28 mouse cellular contexts compared by ENCODE assay signal in genomic region chr4:88935316-88935715, GRCm38 (mm10). TPM values are rescaled to one million over a fixed set of nuclear protein-coding genes. Genes with fewer than 3 reads are reported as not detected.
DNase-seq lines count a peak whose midpoint lies in the region; ATAC-seq and TF ChIP-seq lines count a peak whose summit lies in the region.
"Had no signal": no experiment of that assay in that cellular context is flagged by ENCODE, and none has a peak within 500 bp of the region (broad histone marks: within the 10 kb centered on the region; RNA-seq: fewer than 3 reads in every experiment).

No protein-coding gene starts in this region.

- DNase-seq in 3T3-L1 (ENCODE audit: low read depth, low spot score), result peak; percentile 91
- DNase-seq in fibroblast of lung, adult 2 months (ENCODE audit: low read depth), result peak; percentile 47
- DNase-seq in spleen, postnatal 4 days (ENCODE audit: low spot score in 2 of 2), result no peak
- no peak for DNase-seq in cerebellum, adult 9-10 months
- DNase-seq: cerebellum, adult 8-10 months; gastrocnemius, adult 2 months; heart, adult 18-20 months; kidney, adult 2 months; kidney, postnatal 10 days; right cerebral cortex, postnatal 25 days; thymus, postnatal 36 days had no signal

- peak overlapping the region; percentile 96 for H3K4me2 ChIP-seq in myocyte (ENCODE audit: low read depth)
- H3K4me2 ChIP-seq: embryonic facial prominence, embryonic 12.5 days; forebrain, embryonic 12.5 days; heart, embryonic 13.5 days; hindbrain, embryonic 14.5 days; limb, embryonic 12.5 days; liver, embryonic 15.5 days; midbrain, embryonic 13.5 days; neural tube, embryonic 13.5 days had no signal

- peaks cover 100% of the 10 kb centered on the region for H3K79me2 ChIP-seq in C2C12 (ENCODE audit: control insufficient read depth, insufficient read depth)
- H3K79me2 ChIP-seq in myocyte (ENCODE audit: control insufficient read depth, insufficient read depth), result peaks cover 97% of the 10 kb centered on the region

- TF ChIP-seq POLR2A in myocyte (IDR thresholded peaks at IDR 0.05; ENCODE audit: insufficient read length, low read depth), result peak; percentile 42

- H3K4me3 ChIP-seq in C2C12 (ENCODE audit: insufficient read depth, poor library complexity, severe bottlenecking), result peak overlapping the region; percentile 61
- peak overlapping the region; percentile 58 for H3K4me3 ChIP-seq in myocyte
- H3K4me3 ChIP-seq: embryonic facial prominence, embryonic 12.5 days; forebrain, embryonic 12.5 days; gastrocnemius, adult 2 months; heart, embryonic 13.5 days; layer of hippocampus, adult 2 months; limb, embryonic 12.5 days; liver, embryonic 15.5 days; midbrain, embryonic 13.5 days; neural tube, embryonic 13.5 days had no signal

- no peaks in the 10 kb centered on the region for H3K27me3 ChIP-seq in C2C12 (ENCODE audit: control insufficient read depth, insufficient read depth, insufficient read length)
- H3K27me3 ChIP-seq in myocyte (ENCODE audit: control insufficient read depth, insufficient read depth, insufficient read length), result no peaks in the 10 kb centered on the region

- H3K36me3 ChIP-seq in C2C12 (ENCODE audit: control insufficient read depth, insufficient read depth), result peaks cover 83% of the 10 kb centered on the region
- no peaks in the 10 kb centered on the region for H3K36me3 ChIP-seq in myocyte (ENCODE audit: control insufficient read depth, insufficient read depth)
- H3K36me3 ChIP-seq: embryonic facial prominence, embryonic 12.5 days; forebrain, embryonic 12.5 days; heart, embryonic 13.5 days; limb, embryonic 12.5 days; liver, embryonic 15.5 days; midbrain, embryonic 13.5 days; neural tube, embryonic 13.5 days had no signal

- TF ChIP-seq CTCF in C2C12 (IDR thresholded peaks at IDR 0.05; ENCODE audit: control insufficient read depth, insufficient read depth, insufficient read length), result no peak

- peak overlapping the region; percentile 66 for H3ac ChIP-seq in C2C12 (ENCODE audit: control insufficient read depth, insufficient read length, low read depth)
- H3ac ChIP-seq in myocyte (ENCODE audit: control insufficient read depth, insufficient read length), result peak overlapping the region; percentile 21

- no peak for ATAC-seq in erythroblast, adult 5-6 weeks (replicated peaks; ENCODE audit: low FRiP score, poor library complexity, severe bottlenecking)
- ATAC-seq: lung, postnatal 0 days; midbrain, embryonic 13.5 days had no signal

- H3K79me3 ChIP-seq in C2C12 (ENCODE audit: low read depth), result peaks cover 94% of the 10 kb centered on the region

TF ChIP-seq in C2C12, 6 proteins besides CTCF, POLR2A, EP300 and RAD21:
- no peak for TF ChIP-seq FOSL1 (IDR thresholded peaks at IDR 0.05; ENCODE audit: insufficient read depth, low read length, poor library complexity, severe bottlenecking)
- TF ChIP-seq CEBPB (IDR thresholded peaks at IDR 0.05; ENCODE audit: low read depth), result peak; percentile 66
- TF ChIP-seq MAX (IDR thresholded peaks at IDR 0.05), result no peak

TF ChIP-seq in myocyte, 11 proteins besides CTCF, POLR2A, EP300 and RAD21:
- TF ChIP-seq CEBPB (IDR thresholded peaks at IDR 0.05; ENCODE audit: insufficient read depth, poor library complexity, severe bottlenecking) (peak; percentile 78), USF1 (IDR thresholded peaks at IDR 0.05; ENCODE audit: low read depth) (no peak), POLR2AphosphoS2 (IDR thresholded peaks at IDR 0.05; ENCODE audit: insufficient read length, low read depth) (peak; percentile 72)

RNA-seq across cellular contexts. Expression of gene Ifne, which starts 55.3 kb away (rescaled TPM):
- polyA plus RNA-seq in C2C12 (2012; fragmentation: generic; extraction: Trizol) (not detected), myocyte (2012; fragmentation: generic; extraction: Trizol) (not detected)
- not detected in 2 replicates for total RNA-seq in erythroblast, adult 5-6 weeks (2015; ENCODE audit: low replicate concordance)
- not detected in 2 replicates for total RNA-seq in erythroblast, adult 5-6 weeks (2017; ENCODE audit: low replicate concordance)
- total RNA-seq: adrenal gland, adult 18-20 months; common myeloid progenitor, adult 5-6 weeks; gastrocnemius, adult 2 months; heart, adult 18-20 months; heart, postnatal 25 days; layer of hippocampus, adult 2 months; left cerebral cortex, adult 8-10 months had no signal
- polyA plus RNA-seq: embryonic facial prominence, embryonic 12.5 days; forebrain, embryonic 12.5 days; heart, embryonic 13.5 days; hindbrain, embryonic 14.5 days; kidney, adult 2 months; limb, embryonic 12.5 days; liver, embryonic 15.5 days; lung, postnatal 0 days; midbrain, embryonic 13.5 days; neural tube, embryonic 13.5 days had no signal

Comparison
In these comparisons a context has a peak if more than half of its experiments do, and no peak if none do; other contexts are left out.
1. DNase-seq: peak in 3T3-L1 (single experiment) and fibroblast of lung, adult 2 months (single experiment); none in spleen, postnatal 4 days (0 of 2) and cerebellum, adult 9-10 months (single experiment).